Mouse (Mus musculus) CD4-positive, CD25-positive, alpha-beta regulatory T cell (primary cell): ENCODE results near the gene Leap2. TPM values are rescaled to one million over a fixed set of nuclear protein-coding genes. Genes with fewer than 3 reads are reported as not detected.

ENCODE experiments used
- polyA plus RNA-seq: library from polyadenylated mRNA; unstranded; fragments of 100-300 nt; shearing (Covaris generic); gene quantifications from one replicate; pipeline ENCODE4 v1.2.1, GENCODE M21; 2017

The Leap2 gene
- polyA plus RNA-seq: not detected

DNA sequence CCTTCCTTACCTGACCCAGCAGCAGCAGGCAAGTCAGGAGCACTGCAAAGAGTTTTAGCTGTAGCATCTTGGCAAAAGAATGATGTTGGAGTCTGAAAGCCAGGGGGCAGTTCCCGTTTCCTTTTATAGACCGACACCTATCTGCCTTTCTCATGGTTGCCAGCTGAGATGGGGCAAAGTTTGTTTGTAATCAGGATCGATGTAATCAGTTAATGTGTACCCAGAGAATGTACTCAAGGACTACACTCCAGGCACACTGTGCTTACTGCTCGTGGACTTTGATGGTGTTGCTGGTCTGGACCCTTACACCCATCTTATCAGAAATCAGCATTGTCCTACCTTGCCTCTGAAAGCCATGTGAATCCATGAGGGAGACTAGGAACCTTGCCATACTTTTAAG lies at the start of gene Leap2:
Leap2 (minus strand) TSS at position 135 of the 400 bp plus-strand sequence.

DNA sequence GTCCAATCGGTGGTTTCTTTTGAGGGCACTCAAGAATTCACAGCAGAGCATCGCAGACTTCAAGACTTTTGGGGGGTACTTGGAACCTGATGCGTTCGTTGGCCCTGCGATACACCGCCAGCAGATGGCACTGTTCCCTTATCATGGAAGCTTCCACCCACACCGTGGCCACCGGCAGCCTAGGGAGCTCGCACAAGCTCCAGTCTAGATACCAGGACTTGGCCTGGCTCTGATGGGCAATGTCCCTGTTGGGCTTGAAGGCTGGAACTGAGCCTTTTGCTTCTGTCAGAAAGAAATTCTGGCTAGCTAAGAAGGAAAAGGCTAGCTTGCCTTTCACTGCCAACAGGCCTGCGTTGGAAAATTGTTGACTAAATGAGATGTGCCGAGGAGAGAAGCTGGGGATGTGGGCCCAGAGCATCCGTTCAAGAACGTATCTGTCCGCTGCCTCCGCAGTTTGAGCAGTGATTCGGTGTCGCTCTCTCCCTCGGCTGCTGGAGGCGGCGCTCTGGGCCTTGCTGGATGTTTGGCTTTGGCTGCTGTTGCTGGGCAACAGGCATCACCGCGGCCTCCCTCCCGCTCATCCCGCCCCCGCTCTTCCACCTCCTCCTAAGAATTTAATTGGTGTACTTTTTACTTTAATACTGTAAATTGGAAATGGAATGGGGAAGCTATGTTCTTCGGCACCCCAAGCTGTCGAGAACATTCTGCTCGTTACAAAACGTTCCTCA lies 47.2 kb upstream of the Leap2 start, which contains the start of gene Gm9837:
Gm9837 (minus strand) TSS at position 512 of the 728 bp plus-strand sequence.

GRCm38 (mm10) chr11:53456474-53457371 lies 33.8 kb upstream of the Leap2 start, which contains the start of the genes Gm10447 and Shroom1:
Gm10447 (minus strand) TSS chr11:53457110.
Shroom1 (plus strand) TSS chr11:53457205.

DNA sequence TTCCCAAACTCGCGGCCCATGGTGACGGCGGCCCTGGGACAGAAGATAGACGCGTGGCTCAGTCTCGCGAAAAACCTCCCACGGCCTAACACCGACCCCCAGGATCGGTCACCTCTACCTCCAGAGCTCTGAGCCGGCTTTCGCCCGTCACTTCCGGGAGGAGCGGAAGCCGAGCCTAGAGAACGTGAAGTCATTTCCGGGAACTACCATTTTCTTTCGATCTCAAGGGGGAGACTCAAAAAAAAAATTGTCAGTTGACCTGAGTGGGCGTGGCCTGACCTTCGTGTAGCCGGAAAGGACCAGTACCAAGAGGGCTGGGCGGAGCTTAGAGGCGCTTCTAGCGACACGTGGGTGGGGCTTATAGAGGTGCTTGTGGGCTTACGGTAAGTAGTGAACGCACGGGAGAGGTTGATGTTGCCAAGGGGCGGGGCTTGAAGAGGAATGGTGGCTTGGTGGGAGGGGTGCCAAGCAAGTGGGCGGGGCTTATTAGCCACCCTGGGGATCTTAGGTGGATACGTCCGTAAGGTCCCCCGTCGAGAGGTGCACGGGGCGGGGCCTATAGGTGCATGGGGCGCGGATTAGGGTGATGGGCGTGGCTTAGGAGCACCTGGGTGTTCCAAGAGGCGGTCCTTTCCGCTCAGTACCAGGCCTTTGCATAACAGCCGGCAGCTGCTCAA lies 7.8 kb upstream of the Leap2 start, which contains the start of the genes Uqcrq and Gdf9:
Uqcrq (minus strand) TSS at position 162 of the 677 bp plus-strand sequence.
Gdf9 (plus strand) TSS at position 354 of the 677 bp plus-strand sequence.

Other genes starting within 250 kb of the Leap2 start
- 129 TPM for gene Hspa4, start 122.7 kb downstream of the Leap2 start, polyA plus RNA-seq
- gene Zcchc10, start 98.5 kb downstream of the Leap2 start, polyA plus RNA-seq: 33.8 TPM
- gene Aff4, start 72.3 kb downstream of the Leap2 start, polyA plus RNA-seq: 139 TPM
- 318 TPM for gene Uqcrq, start 7.7 kb upstream of the Leap2 start, polyA plus RNA-seq
- 0.17 TPM for gene Gdf9, start 7.9 kb upstream of the Leap2 start, polyA plus RNA-seq
- gene Gm10447, start 33.9 kb upstream of the Leap2 start, polyA plus RNA-seq: not detected
- gene Shroom1, start 34.0 kb upstream of the Leap2 start, polyA plus RNA-seq: not detected
- not detected for gene Gm9837, start 47.3 kb upstream of the Leap2 start, polyA plus RNA-seq
- not detected for gene Gm9945, start 57.0 kb upstream of the Leap2 start, polyA plus RNA-seq
- not detected for gene Sowaha, start 57.1 kb upstream of the Leap2 start, polyA plus RNA-seq
- 3.3 TPM for gene Sept8, start 96.1 kb upstream of the Leap2 start, polyA plus RNA-seq
- gene Kif3a, start 144.2 kb upstream of the Leap2 start, polyA plus RNA-seq: 7.3 TPM
- 1.5 TPM for gene Il4, start 195.5 kb upstream of the Leap2 start, polyA plus RNA-seq
- gene Il13, start 211.5 kb upstream of the Leap2 start, polyA plus RNA-seq: not detected